ENCODE assay signal across 11 mouse cellular contexts in genomic region chr6:31321902-31322301, GRCm38 (mm10).
A peak's percentile ranks its signal among the peaks of the same experiment; 100 is the strongest.
DNase-seq lines count a peak whose midpoint lies in the region; ATAC-seq and TF ChIP-seq lines count a peak whose summit lies in the region.
"Had no signal": no experiment of that assay in that cellular context is flagged by ENCODE, and none has a peak within 500 bp of the region (broad histone marks: within the 10 kb centered on the region; RNA-seq: fewer than 3 reads in every experiment).

No protein-coding gene starts in this region.

- no peaks in the 10 kb centered on the region for H3K36me3 ChIP-seq in embryonic facial prominence, embryonic 14.5 days (ENCODE audit: control insufficient read depth, insufficient read depth, low read length)
- H3K36me3 ChIP-seq in embryonic facial prominence, embryonic 10.5 days (replicated peaks): no peaks in the 10 kb centered on the region
- H3K36me3 ChIP-seq in midbrain, embryonic 11.5 days (ENCODE audit: control insufficient read depth, insufficient read depth, low read length): no peaks in the 10 kb centered on the region
- no peaks in the 10 kb centered on the region for H3K36me3 ChIP-seq in midbrain, postnatal 0 days (ENCODE audit: insufficient read depth, low read length)
- no peaks in the 10 kb centered on the region for H3K36me3 ChIP-seq in liver, embryonic 16.5 days (ENCODE audit: control insufficient read depth, insufficient read depth)

- no peak overlapping the region for H3K9ac ChIP-seq in embryonic facial prominence, embryonic 14.5 days (ENCODE audit: low read depth, low read length)
- H3K9ac ChIP-seq in midbrain, embryonic 11.5 days (ENCODE audit: low read length): no peak overlapping the region
- no peak overlapping the region for H3K9ac ChIP-seq in midbrain, postnatal 0 days (replicated peaks; ENCODE audit: low read length, poor library complexity, severe bottlenecking)
- no peak overlapping the region for H3K9ac ChIP-seq in liver, embryonic 16.5 days (ENCODE audit: low read depth, low read length)

- no peak for TF ChIP-seq CTCF in midbrain, postnatal 0 days (IDR thresholded peaks at IDR 0.05)

- H3K27ac ChIP-seq in embryonic facial prominence, embryonic 14.5 days (replicated peaks; ENCODE audit: low read depth, low read length): no peak overlapping the region
- no peak overlapping the region for H3K27ac ChIP-seq in embryonic facial prominence, embryonic 10.5 days (replicated peaks)
- H3K27ac ChIP-seq in midbrain, embryonic 11.5 days (ENCODE audit: low read depth, low read length): no peak overlapping the region
- H3K27ac ChIP-seq in midbrain, postnatal 0 days (ENCODE audit: low read depth, low read length): no peak overlapping the region
- peak overlapping the region; percentile 35; the same call in 1 of the 2 replicates for H3K27ac ChIP-seq in liver, embryonic 16.5 days (ENCODE audit: low read length)
- H3K27ac ChIP-seq: macrophage had no signal

- no peak overlapping the region for H3K4me2 ChIP-seq in embryonic facial prominence, embryonic 14.5 days (ENCODE audit: low read depth, low read length)
- H3K4me2 ChIP-seq in midbrain, embryonic 11.5 days: no peak overlapping the region
- H3K4me2 ChIP-seq in midbrain, postnatal 0 days (ENCODE audit: low read depth, low read length, poor library complexity, severe bottlenecking): no peak overlapping the region
- no peak overlapping the region for H3K4me2 ChIP-seq in liver, embryonic 16.5 days (ENCODE audit: low read depth, low read length)

- H3K4me3 ChIP-seq in embryonic facial prominence, embryonic 14.5 days (ENCODE audit: low read depth, low read length): no peak overlapping the region
- no peak overlapping the region for H3K4me3 ChIP-seq in embryonic facial prominence, embryonic 10.5 days
- H3K4me3 ChIP-seq in midbrain, embryonic 11.5 days (ENCODE audit: low read depth, low read length): no peak overlapping the region
- H3K4me3 ChIP-seq in midbrain, postnatal 0 days (ENCODE audit: low read depth, low read length): no peak overlapping the region
- H3K4me3 ChIP-seq in liver, embryonic 16.5 days (ENCODE audit: low read depth, low read length): no peak overlapping the region
- H3K4me3 ChIP-seq: erythroblast, embryonic 14.5 days had no signal

- ATAC-seq in embryonic facial prominence, embryonic 14.5 days (ENCODE audit: low read depth): no peak
- ATAC-seq in midbrain, embryonic 11.5 days (ENCODE audit: low FRiP score): no peak
- no peak for ATAC-seq in midbrain, postnatal 0 days (ENCODE audit: low FRiP score)
- ATAC-seq in liver, embryonic 16.5 days (ENCODE audit: low read depth): peak; percentile 67

- H3K4me1 ChIP-seq in embryonic facial prominence, embryonic 14.5 days (ENCODE audit: control insufficient read depth, insufficient read depth, low read length): peaks cover 19% of the 10 kb centered on the region
- H3K4me1 ChIP-seq in embryonic facial prominence, embryonic 10.5 days: peaks cover 32% of the 10 kb centered on the region
- peaks cover 13% of the 10 kb centered on the region for H3K4me1 ChIP-seq in midbrain, embryonic 11.5 days (ENCODE audit: control insufficient read depth, insufficient read depth, low read length)
- peaks cover 14% of the 10 kb centered on the region; the same call in 1 of the 2 replicates for H3K4me1 ChIP-seq in midbrain, postnatal 0 days (ENCODE audit: insufficient read depth, low read length)
- H3K4me1 ChIP-seq in liver, embryonic 16.5 days (ENCODE audit: control insufficient read depth, low read depth, low read length): no peaks in the 10 kb centered on the region; the same call in none of the 2 replicates

- peak; percentile 29 for DNase-seq in embryonic facial prominence, embryonic 14.5 days (ENCODE audit: low spot score)
- DNase-seq in embryonic facial prominence, embryonic 10.5 days (ENCODE audit: low spot score): no peak
- peak; percentile 37 for DNase-seq in midbrain, embryonic 11.5 days (ENCODE audit: low spot score, missing footprints)
- no peak for DNase-seq in midbrain, postnatal 0 days (ENCODE audit: low spot score)
- peak; percentile 16 for DNase-seq in yolk sac, embryonic 10.5 days (ENCODE audit: low spot score)
- DNase-seq in right cerebral cortex, postnatal 4 days: no peak
- DNase-seq in frontal cortex, postnatal 36 days (ENCODE audit: low spot score in 2 of 2): no peak
- DNase-seq: thymus, adult 18-20 months had no signal

- WGBS in embryonic facial prominence, embryonic 14.5 days: 48% methylated on average over 10 of the region's 10 CpGs
- WGBS in embryonic facial prominence, embryonic 10.5 days: 70% methylated on average over 10 of the region's 10 CpGs
- 72% methylated on average over 10 of the region's 10 CpGs for WGBS in midbrain, embryonic 11.5 days
- WGBS in midbrain, postnatal 0 days: 66% methylated on average over 10 of the region's 10 CpGs
- WGBS in liver, embryonic 16.5 days (ENCODE audit: insufficient replicate concordance): 45% methylated on average over 10 of the region's 10 CpGs

- no peaks in the 10 kb centered on the region for H3K9me3 ChIP-seq in embryonic facial prominence, embryonic 14.5 days (ENCODE audit: control insufficient read depth, low read length)
- no peaks in the 10 kb centered on the region for H3K9me3 ChIP-seq in embryonic facial prominence, embryonic 10.5 days
- H3K9me3 ChIP-seq in midbrain, embryonic 11.5 days (ENCODE audit: control insufficient read depth, low read length): no peaks in the 10 kb centered on the region
- H3K9me3 ChIP-seq in midbrain, postnatal 0 days (ENCODE audit: low read length): no peaks in the 10 kb centered on the region
- H3K9me3 ChIP-seq in liver, embryonic 16.5 days (replicated peaks; ENCODE audit: control insufficient read depth, low read length): no peaks in the 10 kb centered on the region

- H3K27me3 ChIP-seq in embryonic facial prominence, embryonic 14.5 days (replicated peaks; ENCODE audit: control insufficient read depth, insufficient read depth, low read length): no peaks in the 10 kb centered on the region
- H3K27me3 ChIP-seq in embryonic facial prominence, embryonic 10.5 days (replicated peaks; ENCODE audit: low read depth, poor library complexity, severe bottlenecking): peaks cover 5% of the 10 kb centered on the region; the same call in 1 of the 2 replicates
- H3K27me3 ChIP-seq in midbrain, embryonic 11.5 days (ENCODE audit: control insufficient read depth, insufficient read depth, low read length): no peaks in the 10 kb centered on the region
- H3K27me3 ChIP-seq in midbrain, postnatal 0 days (ENCODE audit: insufficient read depth, low read length): peaks cover 12% of the 10 kb centered on the region
- no peaks in the 10 kb centered on the region for H3K27me3 ChIP-seq in liver, embryonic 16.5 days (ENCODE audit: control insufficient read depth, insufficient read depth, low read depth, low read length)

Comparison
In these comparisons a context has a peak if more than half of its experiments do, and no peak if none do; other contexts are left out.
1. DNase-seq: peak in embryonic facial prominence, embryonic 14.5 days (single experiment), midbrain, embryonic 11.5 days (single experiment) and yolk sac, embryonic 10.5 days (single experiment); none in embryonic facial prominence, embryonic 10.5 days (single experiment), midbrain, postnatal 0 days (single experiment), right cerebral cortex, postnatal 4 days (single experiment) and frontal cortex, postnatal 36 days (0 of 2).